Mouse (Mus musculus) MEL (cell line): ENCODE data around the gene Lurap1.

Experiments
- CHD1 ChIP-seq: IDR thresholded peaks from 2 replicates; pipeline ENCODE4 v1.6.1; 2012; ENCODE audit warnings: low read depth, mild to moderate bottlenecking, inconsistent platforms, low read length, improper control_type of control experiment
- CTCF ChIP-seq, 3 experiments: IDR thresholded peaks in 2 of 3; conservative IDR thresholded peaks in 1 of 3; 2 replicates each; pipeline ENCODE4 v1.5.1; 2011 to 2012; ENCODE audit warnings: low read length in 3 of 3, low read depth in 2 of 3, mild to moderate bottlenecking in 2 of 3, improper control_type of control experiment in 1 of 3, inconsistent platforms in 1 of 3, mixed read lengths in 1 of 3, moderate library complexity in 1 of 3; ENCODE audit not compliant: control insufficient read depth in 1 of 3, insufficient read depth in 1 of 3, poor library complexity in 1 of 3, severe bottlenecking in 1 of 3
- ELF1 ChIP-seq: IDR thresholded peaks from 2 replicates; pipeline ENCODE4 v1.6.1; 2014; ENCODE audit warnings: low read depth, mild to moderate bottlenecking, inconsistent platforms, low read length, improper control_type of control experiment, moderate library complexity
- EP300 ChIP-seq, 2 experiments: IDR thresholded peaks; 2 replicates each; pipeline ENCODE4 v1.6.1; 2011; ENCODE audit warnings: improper control_type of control experiment in 2 of 2, low read length in 2 of 2, low read depth in 1 of 2, mild to moderate bottlenecking in 1 of 2
- JUND ChIP-seq: IDR thresholded peaks from 2 replicates; pipeline ENCODE4 v1.6.1; 2011; ENCODE audit warnings: low read depth, mild to moderate bottlenecking, improper control_type of control experiment, low read length
- MAX ChIP-seq: IDR thresholded peaks from 2 replicates; pipeline ENCODE4 v1.6.1; 2011; ENCODE audit warnings: low read length, improper control_type of control experiment
- MYC ChIP-seq: IDR thresholded peaks from 2 replicates; pipeline ENCODE4 v1.6.1; 2011; ENCODE audit warnings: low read depth, mild to moderate bottlenecking, low read length, improper control_type of control experiment, moderate library complexity
- POLR2A ChIP-seq, 2 experiments: IDR thresholded peaks; 2 replicates each; pipeline ENCODE4 v1.6.1; 2011 to 2012; ENCODE audit warnings: low read length in 2 of 2, mild to moderate bottlenecking in 2 of 2, control low read depth in 1 of 2, improper control_type of control experiment in 1 of 2, low read depth in 1 of 2, moderate library complexity in 1 of 2; ENCODE audit not compliant: control insufficient read depth in 1 of 2, insufficient read depth in 1 of 2, poor library complexity in 1 of 2
- POLR2AphosphoS2 ChIP-seq: IDR thresholded peaks from 2 replicates; pipeline ENCODE4 v1.6.1; 2011; ENCODE audit warnings: low read length, improper control_type of control experiment
- USF1 ChIP-seq: IDR thresholded peaks from 2 replicates; pipeline ENCODE4 v1.6.1; 2014; ENCODE audit warnings: low read depth, mild to moderate bottlenecking, inconsistent platforms, low read length, improper control_type of control experiment, moderate library complexity
- ZC3H11A ChIP-seq: IDR thresholded peaks from 2 replicates; pipeline ENCODE4 v1.6.1; 2012; ENCODE audit warnings: low read depth, mild to moderate bottlenecking, inconsistent platforms, low read length, improper control_type of control experiment

DNA sequence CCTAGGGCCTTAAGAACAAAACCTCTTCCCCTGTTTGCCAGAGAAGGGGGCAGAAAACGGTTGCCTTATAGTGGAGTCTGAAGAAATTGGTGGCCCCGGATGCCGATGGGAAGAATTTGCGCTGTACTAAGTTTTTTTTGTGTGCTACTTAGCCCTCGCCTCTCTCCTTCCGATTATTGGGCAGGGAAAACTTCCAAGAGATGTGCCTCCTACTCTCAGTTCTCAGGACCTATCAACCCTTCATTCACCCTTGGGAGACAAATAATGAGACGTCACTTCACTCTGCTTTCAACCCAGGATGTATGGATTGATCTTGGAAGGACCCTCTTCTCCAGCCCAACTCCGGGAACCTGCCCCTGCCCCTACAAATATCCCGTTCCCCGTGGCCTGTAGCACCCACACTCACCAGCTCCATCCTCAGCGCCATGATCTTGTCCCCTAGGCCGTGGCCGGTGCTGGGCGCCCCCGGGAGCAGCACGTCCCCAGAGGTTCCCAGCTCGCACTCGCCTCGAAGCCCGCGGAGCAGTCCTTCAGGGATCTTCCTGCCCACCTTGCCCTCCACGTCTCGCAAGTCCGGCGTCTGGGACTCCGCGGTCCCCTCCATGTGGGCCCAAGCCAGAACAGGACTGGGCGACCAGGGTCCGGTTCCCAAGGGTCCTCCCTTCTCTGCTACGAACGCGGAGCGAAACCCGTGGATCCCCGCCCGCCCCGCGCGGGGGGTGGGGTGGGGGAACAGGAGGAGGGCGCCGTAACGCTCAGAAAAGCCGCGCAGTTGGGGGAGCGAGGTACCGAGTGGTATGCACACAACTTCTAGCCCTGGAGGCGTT lies 7.0 kb downstream of the Lurap1 start:
- TF ChIP-seq EP300 (IDR thresholded peaks at IDR 0.05; ENCODE audit: low read depth in 1 of 2, low read length in 2 of 2) = peak in 1 of 2 experiments; percentile 25; a peak in 1 of 4 replicates
- TF ChIP-seq MYC = no peak
- no peak for TF ChIP-seq JUND
- no peak for TF ChIP-seq POLR2A (IDR thresholded peaks at IDR 0.05; ENCODE audit: control insufficient read depth in 1 of 2, insufficient read depth in 1 of 2, low read depth in 1 of 2, low read length in 2 of 2, poor library complexity in 1 of 2)
- TF ChIP-seq USF1 = no peak
- TF ChIP-seq POLR2AphosphoS2 = no peak
- no peak for TF ChIP-seq CTCF (IDR thresholded peaks at IDR 0.05 in 2 of 3, conservative IDR thresholded peaks at IDR 0.05 in 1 of 3; ENCODE audit: control insufficient read depth in 1 of 3, insufficient read depth in 1 of 3, low read depth in 2 of 3, low read length in 3 of 3, poor library complexity in 1 of 3, severe bottlenecking in 1 of 3)
- TF ChIP-seq MAX = no peak
- no peak for TF ChIP-seq ELF1
- no peak for TF ChIP-seq CHD1
- TF ChIP-seq ZC3H11A = no peak
